Mouse (Mus musculus) CH12.LX (cell line): ENCODE results near the gene Clspn. TPM values are rescaled to one million over a fixed set of nuclear protein-coding genes. Genes with fewer than 3 reads are reported as not detected.
A peak's percentile ranks its signal among the peaks of the same experiment; 100 is the strongest.

Experiments
- DNase-seq: peaks from one replicate; pipeline ENCODE4 v3.0.0-alpha.2; 2013; ENCODE audit errors: extremely low read depth
- H3K27ac ChIP-seq: 2 replicates; pipeline ENCODE4 v1.5.1; 2012; ENCODE audit warnings: low read depth, mild to moderate bottlenecking, control low read depth, moderate library complexity; ENCODE audit not compliant: insufficient read depth
- H3K27me3 ChIP-seq: replicated peaks from 2 replicates; pipeline ENCODE3; 2012; ENCODE audit warnings: inconsistent platforms
- H3K36me3 ChIP-seq, 2 experiments: replicated peaks in 1 of 2; 2 replicates each; pipeline versions ENCODE3 to v1.6.1; 2012; ENCODE audit warnings: inconsistent platforms in 1 of 2, low read length in 1 of 2, mild to moderate bottlenecking in 1 of 2, mixed read lengths in 1 of 2, moderate library complexity in 1 of 2; ENCODE audit not compliant: control insufficient read depth in 1 of 2, insufficient read depth in 1 of 2
- H3K4me1 ChIP-seq, 2 experiments: 2 replicates each; pipeline ENCODE4 v1.6.1; 2012; ENCODE audit warnings: inconsistent platforms in 1 of 2, moderate library complexity in 1 of 2; ENCODE audit not compliant: insufficient read depth in 2 of 2, control insufficient read depth in 1 of 2
- H3K4me2 ChIP-seq: 2 replicates; pipeline ENCODE4 v1.6.1; 2012; ENCODE audit warnings: low read depth, mild to moderate bottlenecking, control low read depth; ENCODE audit not compliant: poor library complexity, insufficient read depth, severe bottlenecking
- H3K4me3 ChIP-seq, 3 experiments: fragments of 150-350 bp in 1 of 3; sonication (generic) in 1 of 3; replicated peaks in 1 of 3; 2 replicates each; pipeline versions ENCODE3 to v1.5.1; 2011 to 2012; ENCODE audit warnings: low read depth in 2 of 3, low read length in 2 of 3, mild to moderate bottlenecking in 2 of 3, moderate library complexity in 2 of 3, control low read depth in 1 of 3, improper control_type of control experiment in 1 of 3, inconsistent platforms in 1 of 3, mixed read lengths in 1 of 3; ENCODE audit not compliant: poor library complexity in 1 of 3
- H3K79me2 ChIP-seq: replicated peaks from 2 replicates; pipeline ENCODE4 v1.6.1; 2012; ENCODE audit warnings: mild to moderate bottlenecking, moderate library complexity; ENCODE audit not compliant: control insufficient read depth, poor library complexity, insufficient read depth, severe bottlenecking; ENCODE audit errors: extremely low read depth
- H3K9ac ChIP-seq: 2 replicates; pipeline ENCODE4 v1.6.1; 2012; ENCODE audit warnings: low read depth, mild to moderate bottlenecking, control low read depth, moderate library complexity; ENCODE audit not compliant: insufficient read depth
- H3K9me3 ChIP-seq: replicated peaks from 2 replicates; pipeline ENCODE3; 2012; ENCODE audit warnings: low read length, inconsistent platforms, mixed read lengths
- BHLHE40 ChIP-seq: IDR thresholded peaks from 2 replicates; pipeline ENCODE4 v1.6.1; 2011; ENCODE audit warnings: mild to moderate bottlenecking, low read depth, low read length, improper control_type of control experiment
- CHD1 ChIP-seq: IDR thresholded peaks from 2 replicates; pipeline ENCODE4 v1.6.1; 2012; ENCODE audit warnings: low read depth, low read length, improper control_type of control experiment, inconsistent platforms
- E2F4 ChIP-seq: IDR thresholded peaks from 2 replicates; pipeline ENCODE4 v1.6.1; 2011; ENCODE audit warnings: low read depth, low read length, improper control_type of control experiment; ENCODE audit not compliant: insufficient replicate concordance
- ELF1 ChIP-seq: IDR thresholded peaks from 2 replicates; pipeline ENCODE4 v1.6.1; 2014; ENCODE audit warnings: low read depth, mild to moderate bottlenecking, inconsistent platforms, low read length, improper control_type of control experiment
- EP300 ChIP-seq: IDR thresholded peaks from 2 replicates; pipeline ENCODE4 v1.6.1; 2011; ENCODE audit warnings: low read length, improper control_type of control experiment
- ETS1 ChIP-seq: conservative IDR thresholded peaks from 2 replicates; pipeline ENCODE4 v1.6.1; 2012; ENCODE audit warnings: low read depth, mild to moderate bottlenecking, inconsistent platforms, low read length, improper control_type of control experiment, moderate library complexity
- GABPA ChIP-seq: IDR thresholded peaks from 2 replicates; pipeline ENCODE4 v1.6.1; 2012; ENCODE audit warnings: low read depth, low read length, improper control_type of control experiment, inconsistent platforms; ENCODE audit not compliant: insufficient replicate concordance
- IRF4 ChIP-seq: IDR thresholded peaks from 2 replicates; pipeline ENCODE4 v1.6.1; 2014; ENCODE audit warnings: low read depth, mild to moderate bottlenecking, inconsistent platforms, low read length, improper control_type of control experiment
- JUN ChIP-seq: IDR thresholded peaks from 2 replicates; pipeline ENCODE4 v1.6.1; 2011; ENCODE audit warnings: low read depth, mild to moderate bottlenecking, low read length, improper control_type of control experiment, moderate library complexity; ENCODE audit not compliant: insufficient read depth
- JUND ChIP-seq: conservative IDR thresholded peaks from 2 replicates; pipeline ENCODE4 v1.6.1; 2011; ENCODE audit warnings: low read depth, low read length, improper control_type of control experiment
- KAT2A ChIP-seq: IDR thresholded peaks from 2 replicates; pipeline ENCODE4 v1.6.1; 2012; ENCODE audit warnings: low read length, improper control_type of control experiment, inconsistent platforms; ENCODE audit not compliant: insufficient replicate concordance
- MAFK ChIP-seq: IDR thresholded peaks from 2 replicates; pipeline ENCODE4 v1.6.1; 2011; ENCODE audit warnings: low read length, improper control_type of control experiment; ENCODE audit not compliant: insufficient replicate concordance
- MAX ChIP-seq: IDR thresholded peaks from 2 replicates; pipeline ENCODE4 v1.6.1; 2011; ENCODE audit warnings: low read length, improper control_type of control experiment
- MAZ ChIP-seq: IDR thresholded peaks from 2 replicates; pipeline ENCODE4 v1.6.1; 2012; ENCODE audit warnings: low read depth, mild to moderate bottlenecking, inconsistent platforms, low read length, improper control_type of control experiment, moderate library complexity
- MEF2A ChIP-seq: IDR thresholded peaks from 2 replicates; pipeline ENCODE4 v1.6.1; 2014; ENCODE audit warnings: low read depth, mild to moderate bottlenecking, inconsistent platforms, low read length, improper control_type of control experiment, borderline replicate concordance
- MXI1 ChIP-seq: IDR thresholded peaks from 2 replicates; pipeline ENCODE4 v1.6.1; 2011; ENCODE audit warnings: mild to moderate bottlenecking, low read depth, low read length, improper control_type of control experiment
- MYC ChIP-seq: IDR thresholded peaks from 2 replicates; pipeline ENCODE4 v1.6.1; 2011; ENCODE audit warnings: low read depth, mild to moderate bottlenecking, improper control_type of control experiment, low read length
- NRF1 ChIP-seq: IDR thresholded peaks from 2 replicates; pipeline ENCODE4 v1.6.1; 2014; ENCODE audit warnings: low read depth, mild to moderate bottlenecking, inconsistent platforms, low read length, improper control_type of control experiment, moderate library complexity
- PAX5 ChIP-seq: IDR thresholded peaks from 2 replicates; pipeline ENCODE4 v1.6.1; 2012; ENCODE audit warnings: low read length, inconsistent platforms, mixed read lengths
- POLR2A ChIP-seq: IDR thresholded peaks from 2 replicates; pipeline ENCODE4 v1.6.1; 2011; ENCODE audit warnings: low read depth, mild to moderate bottlenecking, improper control_type of control experiment, low read length
- RAD21 ChIP-seq: IDR thresholded peaks from 2 replicates; pipeline ENCODE4 v1.6.1; 2011; ENCODE audit warnings: low read depth, mild to moderate bottlenecking, low read length, improper control_type of control experiment, moderate library complexity
- RCOR1 ChIP-seq: conservative IDR thresholded peaks from 2 replicates; pipeline ENCODE4 v1.6.1; 2012; ENCODE audit warnings: low read depth, mild to moderate bottlenecking, inconsistent platforms, low read length, improper control_type of control experiment
- SIN3A ChIP-seq: IDR thresholded peaks from 2 replicates; pipeline ENCODE4 v1.6.1; 2012; ENCODE audit warnings: low read length, improper control_type of control experiment, inconsistent platforms
- TBP ChIP-seq: conservative IDR thresholded peaks from 2 replicates; pipeline ENCODE4 v1.6.1; 2011; ENCODE audit warnings: low read depth, low read length, improper control_type of control experiment
- TCF12 ChIP-seq: IDR thresholded peaks from 2 replicates; pipeline ENCODE4 v1.6.1; 2014; ENCODE audit warnings: low read depth, mild to moderate bottlenecking, inconsistent platforms, low read length, improper control_type of control experiment
- UBTF ChIP-seq: IDR thresholded peaks from 2 replicates; pipeline ENCODE4 v1.6.1; 2012; ENCODE audit warnings: low read depth, mild to moderate bottlenecking, inconsistent platforms, low read length, improper control_type of control experiment, moderate library complexity
- USF1 ChIP-seq: IDR thresholded peaks from 2 replicates; pipeline ENCODE4 v1.6.1; 2014; ENCODE audit warnings: low read depth, mild to moderate bottlenecking, inconsistent platforms, low read length, improper control_type of control experiment
- USF2 ChIP-seq: conservative IDR thresholded peaks from 2 replicates; pipeline ENCODE4 v1.6.1; 2011; ENCODE audit warnings: low read depth, low read length, improper control_type of control experiment
- ZC3H11A ChIP-seq: IDR thresholded peaks from 2 replicates; pipeline ENCODE4 v1.6.1; 2012; ENCODE audit warnings: low read depth, mild to moderate bottlenecking, inconsistent platforms, low read length, improper control_type of control experiment
- ZKSCAN1 ChIP-seq: IDR thresholded peaks from 2 replicates; pipeline ENCODE4 v1.6.1; 2012; ENCODE audit warnings: low read depth, inconsistent platforms, low read length, improper control_type of control experiment, borderline replicate concordance
- ZMIZ1 ChIP-seq: IDR thresholded peaks from 2 replicates; pipeline ENCODE4 v1.6.1; 2012; ENCODE audit warnings: low read depth, mild to moderate bottlenecking, inconsistent platforms, low read length, improper control_type of control experiment
- dilution Hi-C: fragments of 300-500 bp; cut with MboI; formaldehyde crosslinking; loops from 2 replicates; pipeline ENCODE4 v1.14.3; 2020; ENCODE audit warnings: low sequenced_read_pairs; ENCODE audit not compliant: extremely low pct_unique_long_range_greater_than_20kb, extremely low pct_ligation_motif_present
- in situ Hi-C: fragments of 300-500 bp; cut with MboI; formaldehyde crosslinking; loops from 3 replicates; pipeline ENCODE4 v1.14.3; 2019; ENCODE audit warnings: low sequenced_read_pairs, low pct_ligation_motif_present, low pct_unique_long_range_greater_than_20kb, mixed read lengths
- polyA plus RNA-seq: library from polyadenylated mRNA; unstranded; fragments of >175 nt; gene quantifications from 2 replicates; pipeline ENCODE4 v1.2.1, GENCODE M21; 2012; ENCODE audit warnings: low read depth; ENCODE audit not compliant: insufficient read length
- total RNA-seq, 2 experiments: library from RNA; depleted of rRNA; stranded (reverse); fragments of 300-350 nt in 1 of 2; fragments of >200 nt in 1 of 2; gene quantifications; 2 replicates each; pipeline ENCODE4 v1.2.3; 2012 to 2014

Gene Clspn
- total and polyA plus RNA-seq, 3 experiments, result 25.5 to 90.0 (median 34.9) TPM

- H3K4me3 ChIP-seq, result peak within 1 kb of the TSS; percentile 71 to 84 (median 73)
- H3K27ac ChIP-seq, result no peak within 1 kb of the TSS
- TF ChIP-seq UBTF (peak; percentile 87), MAX (no peak), USF1 (no peak), MEF2A (no peak), JUND (no peak), PAX5 (no peak), RCOR1 (no peak), GABPA (no peak), NRF1 (peak; percentile 45; the same call in 1 of the 2 replicates), ZC3H11A (no peak), MXI1 (no peak; the same call in 1 of the 2 replicates), IRF4 (no peak), MAFK (no peak), TCF12 (peak; percentile 38; the same call in 1 of the 2 replicates), TBP (no peak), USF2 (no peak), JUN (no peak), ETS1 (no peak), ZMIZ1 (no peak), SIN3A (peak; percentile 43), CHD1 (no peak), BHLHE40 (no peak), POLR2A (no peak; the same call in 1 of the 2 replicates), EP300 (no peak), E2F4 (no peak), MAZ (no peak), MYC (no peak), ELF1 (no peak), KAT2A (no peak), ZKSCAN1 (no peak), RAD21 (no peak)
These were observed 23.7 kb upstream of the Clspn start, which contains the start of gene Ago4 for GRCm38 (mm10) chr4:126532827-126533728. Gene Ago4, minus strand, starts transcription at chr4:126533472.

More at GRCm38 (mm10) chr4:126532827-126533728, 23.7 kb upstream of the Clspn start, which contains the start of gene Ago4:
- Histone ChIP-seq H3K79me2 (no peaks in the 10 kb centered on the region), H3K9me3 (no peaks in the 10 kb centered on the region), H3K4me2 (peak within 1 kb of the TSS; percentile 83), H3K4me1 (peaks cover 8 to 31% of the 10 kb centered on the region in 2 experiments), H3K9ac (peak within 1 kb of the TSS; percentile 54), H3K27me3 (peaks cover 7% of the 10 kb centered on the region), H3K36me3 (no peaks in the 10 kb centered on the region)
- DNase-seq, result no peak
- dilution Hi-C loops (no loop called here), in situ Hi-C loops (no loop called here)
